Mouse (Mus musculus) liver, embryonic 14.5 days (tissue): ENCODE results near the gene Ddc. TPM values are rescaled to one million over a fixed set of nuclear protein-coding genes. Genes with fewer than 3 reads are reported as not detected.

ENCODE experiments used
- ATAC-seq: fragments of 200-750 bp; cut with Nextera tagmentation; 2 replicates; pipeline ENCODE4 v1.8.0; 2017; ENCODE audit warnings: moderate number of reproducible peaks, mild to moderate bottlenecking, moderate library complexity; ENCODE audit not compliant: insufficient read depth
- DNase-seq, 3 experiments: peaks; one replicate each; pipeline ENCODE4 v3.0.0-alpha.2; 2012 to 2013; ENCODE audit warnings: low read depth in 3 of 3, low spot score in 3 of 3
- H3K27ac ChIP-seq: fragments of 300-500 bp; sonication (generic); 2 replicates; pipeline ENCODE4 v1.5.1; 2014; ENCODE audit warnings: moderate library complexity, mild to moderate bottlenecking, control low read depth, inconsistent platforms
- H3K27me3 ChIP-seq: fragments of 300-500 bp; sonication (generic); 2 replicates; pipeline ENCODE4 v1.6.1; 2014; ENCODE audit warnings: mild to moderate bottlenecking, low read length, moderate library complexity; ENCODE audit not compliant: control insufficient read depth, insufficient read depth
- H3K36me3 ChIP-seq: fragments of 300-500 bp; sonication (generic); replicated peaks from 2 replicates; pipeline ENCODE4 v1.6.1; 2014; ENCODE audit warnings: low read depth; ENCODE audit not compliant: control insufficient read depth, insufficient read depth
- H3K4me1 ChIP-seq, 2 experiments: fragments of 200-500 bp in 1 of 2; fragments of 300-500 bp in 1 of 2; sonication (generic) in 1 of 2; replicated peaks; 2 replicates each; pipeline ENCODE4 v1.6.1; 2012 to 2014; ENCODE audit warnings: antibody characterized with exemption in 1 of 2, inconsistent platforms in 1 of 2, low read length in 1 of 2; ENCODE audit not compliant: control insufficient read depth in 2 of 2, insufficient read depth in 2 of 2
- H3K4me2 ChIP-seq: fragments of 300-500 bp; sonication (generic); 2 replicates; pipeline ENCODE4 v1.6.1; 2014; ENCODE audit warnings: low read depth, mild to moderate bottlenecking, control low read depth, moderate library complexity
- H3K4me3 ChIP-seq, 2 experiments: fragments of 200-500 bp in 1 of 2; fragments of 300-500 bp in 1 of 2; sonication (generic) in 1 of 2; 2 replicates each; pipeline ENCODE4 v1.5.1; 2012 to 2014; ENCODE audit warnings: low read depth in 2 of 2, low read length in 2 of 2, mild to moderate bottlenecking in 2 of 2, control low read depth in 1 of 2, inconsistent platforms in 1 of 2, moderate library complexity in 1 of 2; ENCODE audit not compliant: insufficient read depth in 1 of 2
- H3K9ac ChIP-seq: fragments of 300-500 bp; sonication (generic); replicated peaks from 2 replicates; pipeline ENCODE4 v1.6.1; 2014; ENCODE audit warnings: mild to moderate bottlenecking, control low read depth, moderate library complexity
- H3K9me3 ChIP-seq: fragments of 300-500 bp; sonication (generic); 2 replicates; pipeline ENCODE4 v1.6.1; 2016; ENCODE audit warnings: low read length, mixed read lengths; ENCODE audit not compliant: control insufficient read depth
- CTCF ChIP-seq: IDR thresholded peaks from 2 replicates; pipeline ENCODE4 v1.5.1; 2016; ENCODE audit warnings: antibody characterized with exemption, low read depth, control low read depth
- EP300 ChIP-seq: IDR thresholded peaks from 2 replicates; pipeline ENCODE4 v1.6.1; 2016; ENCODE audit warnings: antibody characterized with exemption, low read depth
- WGBS: fragments of 180-500 bp; shearing (Covaris S2); extraction: QIAGEN DNeasy Blood & Tissue Kit; methylation state at CpG from one replicate; pipeline ENCODE4 v1.1.7; 2014; ENCODE audit not compliant: insufficient replicate concordance; 5-methylcytosine and 5-hydroxymethylcytosine counted together
- polyA plus RNA-seq, 2 experiments: library from polyadenylated mRNA; depleted of rRNA in 1 of 2; stranded (reverse) in 1 of 2; unstranded in 1 of 2; fragments of >200 nt; fragmentation: Nextera tagmentation in 1 of 2; extraction: Ambion mirVana in 1 of 2; gene quantifications; 2 replicates each; pipeline versions ENCODE4 v1.2.1 to v1.2.3; 2012 to 2014

The Ddc gene
- polyA plus RNA-seq, 2 experiments = 4.3 to 7.4 TPM

- Histone ChIP-seq H3K4me3 (no peak overlapping the region), H3K4me1 (peaks cover 51 to 64% of the 10 kb centered on the region in 2 experiments), H3K27ac (peak overlapping the region; percentile 35), H3K27me3 (peaks cover 17% of the 10 kb centered on the region), H3K9ac (no peak overlapping the region), H3K9me3 (no peaks in the 10 kb centered on the region), H3K36me3 (no peaks in the 10 kb centered on the region), H3K4me2 (no peak overlapping the region)
- 44% methylated on average over 6 of the region's 6 CpGs for WGBS
- TF ChIP-seq CTCF (no peak), EP300 (no peak)
- ATAC-seq = no peak
- DNase-seq = no peak
Observed at GRCm38 (mm10) chr11:11832755-11833084, 65.2 kb downstream of the Ddc start.

GRCm38 (mm10) chr11:11831940-11832754 is 65.8 kb downstream of the Ddc start:
- no peak overlapping the region for H3K4me3 ChIP-seq
- DNase-seq (no peak), ATAC-seq (no peak)
- peaks cover 17% of the 10 kb centered on the region for H3K27me3 ChIP-seq
- peak overlapping the region; percentile 35 for H3K27ac ChIP-seq
- 17% methylated on average over 6 of the region's 6 CpGs for WGBS
- H3K9ac ChIP-seq = no peak overlapping the region
- H3K4me1 ChIP-seq = peaks cover 45 to 58% of the 10 kb centered on the region in 2 experiments
- H3K36me3 ChIP-seq = no peaks in the 10 kb centered on the region
- TF ChIP-seq CTCF (no peak), EP300 (no peak)
- H3K4me2 ChIP-seq = peak overlapping the region; percentile 36
- H3K9me3 ChIP-seq = no peaks in the 10 kb centered on the region

- no peaks in the 10 kb centered on the region for H3K9me3 ChIP-seq
- H3K9ac ChIP-seq = no peak overlapping the region
- H3K36me3 ChIP-seq = no peaks in the 10 kb centered on the region
- WGBS = 60% methylated on average over 6 of the region's 6 CpGs
- H3K4me1 ChIP-seq = peaks cover 41 to 52% of the 10 kb centered on the region in 2 experiments
- H3K4me3 ChIP-seq = no peak overlapping the region
- peaks cover 17% of the 10 kb centered on the region for H3K27me3 ChIP-seq
- ATAC-seq (no peak), DNase-seq (no peak)
- TF ChIP-seq EP300 (no peak), CTCF (no peak)
- peak overlapping the region; percentile 35 for H3K27ac ChIP-seq
- peak overlapping the region; percentile 36 for H3K4me2 ChIP-seq
Observed at GRCm38 (mm10) chr11:11831526-11831925, 66.4 kb downstream of the Ddc start.

GRCm38 (mm10) chr11:11830884-11831495 is 67.0 kb downstream of the Ddc start:
- Histone ChIP-seq H3K9ac (no peak overlapping the region), H3K4me2 (no peak overlapping the region), H3K36me3 (no peaks in the 10 kb centered on the region), H3K27me3 (peaks cover 17% of the 10 kb centered on the region), H3K4me1 (peaks cover 35 to 48% of the 10 kb centered on the region in 2 experiments), H3K27ac (no peak overlapping the region), H3K4me3 (no peak overlapping the region), H3K9me3 (no peaks in the 10 kb centered on the region)
- 57% methylated on average over 12 of the region's 12 CpGs for WGBS
- ATAC-seq (no peak), DNase-seq (no peak)
- TF ChIP-seq EP300 = no peak
- no peak for TF ChIP-seq CTCF

- Histone ChIP-seq H3K27me3 (peaks cover 17% of the 10 kb centered on the region), H3K36me3 (no peaks in the 10 kb centered on the region), H3K9ac (no peak overlapping the region), H3K27ac (no peak overlapping the region), H3K9me3 (no peaks in the 10 kb centered on the region), H3K4me1 (peaks cover 24 to 44% of the 10 kb centered on the region in 2 experiments), H3K4me2 (no peak overlapping the region), H3K4me3 (no peak overlapping the region)
- TF ChIP-seq EP300 = no peak
- no peak for TF ChIP-seq CTCF
- WGBS = 47% methylated on average over 11 of the region's 11 CpGs
- ATAC-seq (no peak), DNase-seq (no peak)
Observed at GRCm38 (mm10) chr11:11829161-11830000, 68.6 kb downstream of the Ddc start.
